Mouse (Mus musculus): ENCODE measurements around the gene Ube2t.
A peak's percentile ranks its signal among the peaks of the same experiment; 100 is the strongest.

Gene Ube2t

GRCm38 (mm10) chr1:134962053-134962803 lies at the start of gene Ube2t:
Ube2t (plus strand) TSS chr1:134962565.
- peak; percentile 94 for DNase-seq (ENCODE audit: low read depth, low spot score)
- Histone ChIP-seq H3K27me3 (ENCODE audit: control insufficient read depth, insufficient read depth, low read length, poor library complexity, severe bottlenecking) (no peaks in the 10 kb centered on the region), H3K36me3 (ENCODE audit: control insufficient read depth, insufficient read depth, low read length, poor library complexity, severe bottlenecking) (no peaks in the 10 kb centered on the region)

GRCm38 (mm10) chr1:134913535-134913934 lies 48.8 kb upstream of the Ube2t start:
- DNase-seq (ENCODE audit: low read depth, low spot score), result no peak
- no peaks in the 10 kb centered on the region for H3K36me3 ChIP-seq (ENCODE audit: control insufficient read depth, insufficient read depth, low read length, poor library complexity, severe bottlenecking)
- H3K27me3 ChIP-seq (ENCODE audit: control insufficient read depth, insufficient read depth, low read length, poor library complexity, severe bottlenecking), result no peaks in the 10 kb centered on the region

GRCm38 (mm10) chr1:134915421-134915820 lies 46.9 kb upstream of the Ube2t start:
- Histone ChIP-seq H3K36me3 (ENCODE audit: control insufficient read depth, insufficient read depth, low read length, poor library complexity, severe bottlenecking) (no peaks in the 10 kb centered on the region), H3K27me3 (ENCODE audit: control insufficient read depth, insufficient read depth, low read length, poor library complexity, severe bottlenecking) (no peaks in the 10 kb centered on the region)
- no peak for DNase-seq (ENCODE audit: low read depth, low spot score)

GRCm38 (mm10) chr1:134919010-134919409 lies 43.4 kb upstream of the Ube2t start:
- no peaks in the 10 kb centered on the region for H3K27me3 ChIP-seq (ENCODE audit: control insufficient read depth, insufficient read depth, low read length, poor library complexity, severe bottlenecking)
- H3K36me3 ChIP-seq (ENCODE audit: control insufficient read depth, insufficient read depth, low read length, poor library complexity, severe bottlenecking), result no peaks in the 10 kb centered on the region
- no peak for DNase-seq (ENCODE audit: low read depth, low spot score)

- H3K36me3 ChIP-seq (ENCODE audit: control insufficient read depth, insufficient read depth, low read length, poor library complexity, severe bottlenecking), result no peaks in the 10 kb centered on the region
- no peaks in the 10 kb centered on the region for H3K27me3 ChIP-seq (ENCODE audit: control insufficient read depth, insufficient read depth, low read length, poor library complexity, severe bottlenecking)
- no peak for DNase-seq (ENCODE audit: low read depth, low spot score)
Observed at GRCm38 (mm10) chr1:134932431-134932830, 29.9 kb upstream of the Ube2t start.

- DNase-seq (ENCODE audit: low read depth, low spot score), result no peak
- Histone ChIP-seq H3K36me3 (ENCODE audit: control insufficient read depth, insufficient read depth, low read length, poor library complexity, severe bottlenecking) (no peaks in the 10 kb centered on the region), H3K27me3 (ENCODE audit: control insufficient read depth, insufficient read depth, low read length, poor library complexity, severe bottlenecking) (no peaks in the 10 kb centered on the region)
Observed at GRCm38 (mm10) chr1:134936335-134936734, 26.0 kb upstream of the Ube2t start.

- Histone ChIP-seq H3K27me3 (ENCODE audit: control insufficient read depth, insufficient read depth, low read length, poor library complexity, severe bottlenecking) (no peaks in the 10 kb centered on the region), H3K36me3 (ENCODE audit: control insufficient read depth, insufficient read depth, low read length, poor library complexity, severe bottlenecking) (no peaks in the 10 kb centered on the region)
- DNase-seq (ENCODE audit: low read depth, low spot score), result no peak
Observed at GRCm38 (mm10) chr1:134938233-134938632, 24.1 kb upstream of the Ube2t start.

- DNase-seq (ENCODE audit: low read depth, low spot score), result no peak
- H3K27me3 ChIP-seq (ENCODE audit: control insufficient read depth, insufficient read depth, low read length, poor library complexity, severe bottlenecking), result no peaks in the 10 kb centered on the region
- H3K36me3 ChIP-seq (ENCODE audit: control insufficient read depth, insufficient read depth, low read length, poor library complexity, severe bottlenecking), result no peaks in the 10 kb centered on the region
Observed at GRCm38 (mm10) chr1:134940863-134941262, 21.5 kb upstream of the Ube2t start.

- H3K36me3 ChIP-seq (ENCODE audit: control insufficient read depth, insufficient read depth, low read length, poor library complexity, severe bottlenecking), result no peaks in the 10 kb centered on the region
- H3K27me3 ChIP-seq (ENCODE audit: control insufficient read depth, insufficient read depth, low read length, poor library complexity, severe bottlenecking), result no peaks in the 10 kb centered on the region
- DNase-seq (ENCODE audit: low read depth, low spot score), result no peak
Observed at GRCm38 (mm10) chr1:134942898-134943297, 19.5 kb upstream of the Ube2t start.

- no peaks in the 10 kb centered on the region for H3K27me3 ChIP-seq (ENCODE audit: control insufficient read depth, insufficient read depth, low read length, poor library complexity, severe bottlenecking)
- no peak for DNase-seq (ENCODE audit: low read depth, low spot score)
- no peaks in the 10 kb centered on the region for H3K36me3 ChIP-seq (ENCODE audit: control insufficient read depth, insufficient read depth, low read length, poor library complexity, severe bottlenecking)
Observed at GRCm38 (mm10) chr1:134947590-134947989, 14.8 kb upstream of the Ube2t start.

GRCm38 (mm10) chr1:134949946-134950345 lies 12.4 kb upstream of the Ube2t start:
- Histone ChIP-seq H3K36me3 (ENCODE audit: control insufficient read depth, insufficient read depth, low read length, poor library complexity, severe bottlenecking) (no peaks in the 10 kb centered on the region), H3K27me3 (ENCODE audit: control insufficient read depth, insufficient read depth, low read length, poor library complexity, severe bottlenecking) (no peaks in the 10 kb centered on the region)
- DNase-seq (ENCODE audit: low read depth, low spot score), result no peak

- Histone ChIP-seq H3K27me3 (ENCODE audit: control insufficient read depth, insufficient read depth, low read length, poor library complexity, severe bottlenecking) (no peaks in the 10 kb centered on the region), H3K36me3 (ENCODE audit: control insufficient read depth, insufficient read depth, low read length, poor library complexity, severe bottlenecking) (no peaks in the 10 kb centered on the region)
- peak; percentile 24 for DNase-seq (ENCODE audit: low read depth, low spot score)
Observed at GRCm38 (mm10) chr1:134955050-134955636, 7.2 kb upstream of the Ube2t start.

- DNase-seq (ENCODE audit: low read depth, low spot score), result peak; percentile 89
- no peaks in the 10 kb centered on the region for H3K27me3 ChIP-seq (ENCODE audit: control insufficient read depth, insufficient read depth, low read length, poor library complexity, severe bottlenecking)
- no peaks in the 10 kb centered on the region for H3K36me3 ChIP-seq (ENCODE audit: control insufficient read depth, insufficient read depth, low read length, poor library complexity, severe bottlenecking)
Observed at GRCm38 (mm10) chr1:134955637-134956176, 6.7 kb upstream of the Ube2t start, which contains the start of gene Ppp1r12b. Ppp1r12b (minus strand) TSS chr1:134955942.

- Histone ChIP-seq H3K27me3 (ENCODE audit: control insufficient read depth, insufficient read depth, low read length, poor library complexity, severe bottlenecking) (no peaks in the 10 kb centered on the region), H3K36me3 (ENCODE audit: control insufficient read depth, insufficient read depth, low read length, poor library complexity, severe bottlenecking) (no peaks in the 10 kb centered on the region)
- DNase-seq (ENCODE audit: low read depth, low spot score), result peak; percentile 11
Observed at GRCm38 (mm10) chr1:134960634-134961033, 1.7 kb upstream of the Ube2t start.

GRCm38 (mm10) chr1:134962821-134963220 lies 456 bp downstream of the Ube2t start:
- Histone ChIP-seq H3K36me3 (ENCODE audit: control insufficient read depth, insufficient read depth, low read length, poor library complexity, severe bottlenecking) (no peaks in the 10 kb centered on the region), H3K27me3 (ENCODE audit: control insufficient read depth, insufficient read depth, low read length, poor library complexity, severe bottlenecking) (no peaks in the 10 kb centered on the region)
- DNase-seq (ENCODE audit: low read depth, low spot score), result peak; percentile 67
